Mouse (Mus musculus) brain, embryonic 14.5 days (tissue): ENCODE results near the gene Myo1d. TPM values are rescaled to one million over a fixed set of nuclear protein-coding genes. Genes with fewer than 3 reads are reported as not detected.

Experiments
- DNase-seq: peaks from one replicate; pipeline ENCODE4 v3.0.0-alpha.2; 2011; ENCODE audit warnings: low read depth
- CTCF ChIP-seq: fragments of 200-500 bp; IDR thresholded peaks from 2 replicates; pipeline ENCODE4 v1.5.1; 2012; ENCODE audit warnings: inconsistent platforms, mild to moderate bottlenecking, moderate library complexity, borderline replicate concordance; ENCODE audit not compliant: insufficient read depth, insufficient read length; ENCODE audit errors: extremely low read depth
- POLR2A ChIP-seq: fragments of 200-500 bp; IDR thresholded peaks from 2 replicates; pipeline ENCODE4 v1.6.1; 2012; ENCODE audit warnings: mild to moderate bottlenecking, inconsistent platforms, borderline replicate concordance; ENCODE audit not compliant: poor library complexity, insufficient read depth, insufficient read length, severe bottlenecking; ENCODE audit errors: extremely low read depth
- polyA plus RNA-seq: library from polyadenylated mRNA; depleted of rRNA; stranded (reverse); fragments of >200 nt; gene quantifications from 2 replicates; pipeline ENCODE4 v1.2.3, GENCODE M21; 2012

Myo1d gene
- polyA plus RNA-seq, 1 experiment: 2.2 TPM

DNA sequence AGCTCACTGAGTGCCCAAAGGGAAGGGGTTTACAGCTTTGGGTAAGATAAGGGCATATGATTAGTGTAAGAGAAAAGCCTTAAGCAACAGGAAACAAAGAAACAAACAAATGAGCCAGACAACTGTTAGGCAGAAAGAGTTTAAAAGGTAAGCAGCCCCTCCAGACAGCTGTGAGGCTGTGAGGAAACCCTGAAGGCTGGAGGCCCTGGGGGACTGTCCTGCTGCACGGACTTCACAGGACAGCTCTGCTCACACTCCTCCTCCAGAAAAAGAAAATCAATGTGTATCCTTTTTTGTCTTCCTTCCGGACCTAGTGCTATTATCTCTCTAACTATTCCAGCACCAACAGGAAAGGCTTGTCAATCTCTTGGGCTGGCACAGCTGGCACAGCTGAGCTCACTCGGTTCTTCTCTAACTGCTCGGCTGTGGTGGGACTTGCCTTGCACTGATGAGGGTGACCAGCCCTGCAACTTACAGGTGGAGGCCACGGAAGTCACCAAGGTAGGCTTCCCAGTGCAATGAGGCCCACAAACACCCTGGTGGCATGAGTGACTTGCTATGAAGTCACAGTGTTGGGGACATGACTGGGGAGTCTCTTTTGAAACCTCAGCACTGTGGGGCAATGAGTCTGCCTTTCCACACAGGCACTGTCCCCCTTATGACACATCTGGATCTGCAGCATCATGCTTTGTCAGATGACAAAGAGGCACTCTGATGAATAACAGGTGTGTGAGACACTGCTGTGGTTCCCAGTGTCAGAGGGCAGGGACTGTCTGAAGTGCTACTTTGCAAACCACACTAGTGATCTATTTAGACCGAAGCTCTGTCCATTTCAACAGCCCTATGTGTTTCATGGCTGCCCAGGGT, 275.1 kb downstream of the Myo1d start:
- no peak for DNase-seq
- no peak for TF ChIP-seq CTCF
- TF ChIP-seq POLR2A: no peak

DNA sequence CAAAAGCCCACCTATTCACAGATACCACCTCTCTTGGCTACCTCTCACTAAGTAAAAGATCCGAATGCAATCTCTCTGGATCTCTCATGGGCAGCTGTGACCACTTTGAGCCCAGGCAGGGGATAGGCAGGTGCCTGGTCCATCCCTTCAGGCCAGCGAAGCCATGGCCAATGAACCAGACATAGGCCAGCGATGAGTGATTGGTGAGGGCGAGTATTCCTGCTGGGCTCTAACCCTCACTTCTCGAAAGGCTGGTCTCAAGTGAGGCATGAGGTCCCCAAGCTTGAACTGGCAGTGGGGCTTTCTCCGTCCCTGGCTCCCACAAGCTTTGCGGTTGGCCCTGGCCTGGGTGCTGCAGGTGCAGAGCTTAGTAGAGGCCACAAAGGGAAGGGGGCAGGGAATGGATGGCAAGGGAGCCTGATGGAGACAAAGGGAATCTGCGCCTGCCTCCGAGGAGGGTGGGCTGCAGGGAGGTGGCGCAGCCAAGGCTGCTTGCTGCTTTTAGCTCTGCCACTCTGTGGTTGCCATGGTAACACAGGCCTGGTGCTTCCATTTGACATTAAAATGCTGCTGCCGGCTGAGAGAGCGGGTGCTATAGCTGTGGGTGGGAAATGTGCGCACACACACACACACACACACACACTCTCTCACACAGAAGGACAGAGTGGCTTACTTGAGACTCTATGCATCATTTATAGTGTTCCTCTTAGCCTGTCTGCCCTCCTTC, 275.9 kb downstream of the Myo1d start:
- TF ChIP-seq POLR2A (no peak), CTCF (peak; percentile 4; the same call in 1 of the 2 replicates)
- DNase-seq: peak; percentile 100

DNA sequence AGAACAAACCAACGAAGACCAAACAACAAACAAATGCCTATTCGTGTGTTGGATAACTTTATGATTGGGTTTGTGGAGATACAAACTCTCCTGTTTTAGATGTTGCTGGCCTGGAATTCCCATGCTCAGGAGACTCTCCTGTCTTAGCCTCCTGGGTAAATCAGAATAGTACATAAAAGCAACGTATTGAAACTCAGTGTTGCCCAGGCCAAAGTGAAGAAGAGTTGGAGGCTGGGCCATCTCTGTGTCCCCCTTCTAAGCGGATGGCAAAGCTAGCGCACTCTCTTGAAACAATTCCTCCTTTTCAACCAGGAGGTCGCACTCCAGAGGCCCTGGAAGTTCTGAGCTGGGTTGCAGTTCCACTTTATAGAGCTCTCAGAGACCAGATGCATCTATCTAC, 276.5 kb downstream of the Myo1d start:
- TF ChIP-seq POLR2A: no peak
- TF ChIP-seq CTCF: no peak

DNA sequence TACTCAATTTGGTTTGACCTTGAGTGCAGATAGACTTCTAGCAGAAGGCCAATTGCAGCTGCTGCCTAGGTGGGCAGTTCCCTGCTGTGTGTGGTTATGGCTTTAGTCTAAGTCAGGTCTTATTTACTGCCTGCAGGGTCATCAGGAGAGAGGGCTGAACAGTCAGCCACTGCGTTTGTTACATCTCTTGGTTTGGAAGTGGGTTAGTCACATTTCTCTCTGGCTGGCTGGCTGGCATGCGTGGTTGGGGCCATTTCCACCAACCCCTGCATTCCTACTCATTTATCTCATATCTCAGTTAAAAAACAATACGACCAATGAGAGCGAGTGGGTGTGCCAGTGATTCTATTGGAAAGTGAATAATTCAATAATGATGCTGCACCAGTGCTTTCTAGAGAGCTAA, 280.3 kb downstream of the Myo1d start:
- no peak for TF ChIP-seq CTCF
- TF ChIP-seq POLR2A: no peak
- DNase-seq: no peak

More for the DNA sequence above, 276.5 kb downstream of the Myo1d start:
- peak; percentile 58 for DNase-seq

DNA sequence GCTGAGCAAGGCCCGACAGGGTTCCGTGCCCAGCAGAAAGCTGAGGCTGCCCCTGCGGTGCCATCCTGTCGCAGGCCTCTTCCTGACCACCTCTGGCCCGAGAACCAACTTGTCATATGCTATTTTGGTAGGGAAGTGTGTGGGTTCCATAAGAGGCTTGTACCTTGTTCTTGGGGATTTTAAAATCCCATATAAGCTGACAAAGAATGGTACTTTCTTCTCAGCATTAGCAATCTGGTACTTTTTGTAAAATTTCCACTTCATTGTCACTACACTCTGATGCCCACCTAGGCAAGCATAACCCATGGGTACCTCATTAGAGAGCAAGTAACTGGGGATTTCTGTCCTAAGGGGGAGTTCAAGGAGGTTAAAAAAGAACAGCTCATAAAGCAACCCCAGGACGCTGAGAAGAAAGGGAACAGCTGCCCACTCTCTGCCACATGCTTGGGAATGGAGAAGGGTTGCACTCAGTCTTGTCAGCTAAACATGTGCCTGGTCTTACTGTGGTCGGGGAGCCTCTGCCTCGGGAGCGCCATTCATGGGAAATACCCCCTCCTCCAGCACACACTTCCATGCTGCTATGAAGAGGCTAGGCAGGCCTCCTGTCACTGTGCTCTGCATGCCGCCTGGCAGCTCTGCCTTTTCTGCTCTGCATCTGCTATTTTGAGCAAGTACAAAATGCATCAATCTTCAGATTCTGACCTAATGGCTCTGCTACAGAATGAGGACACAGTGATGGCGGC, 281.3 kb downstream of the Myo1d start:
- TF ChIP-seq CTCF (no peak), POLR2A (no peak)
- DNase-seq: peak; percentile 81

DNA sequence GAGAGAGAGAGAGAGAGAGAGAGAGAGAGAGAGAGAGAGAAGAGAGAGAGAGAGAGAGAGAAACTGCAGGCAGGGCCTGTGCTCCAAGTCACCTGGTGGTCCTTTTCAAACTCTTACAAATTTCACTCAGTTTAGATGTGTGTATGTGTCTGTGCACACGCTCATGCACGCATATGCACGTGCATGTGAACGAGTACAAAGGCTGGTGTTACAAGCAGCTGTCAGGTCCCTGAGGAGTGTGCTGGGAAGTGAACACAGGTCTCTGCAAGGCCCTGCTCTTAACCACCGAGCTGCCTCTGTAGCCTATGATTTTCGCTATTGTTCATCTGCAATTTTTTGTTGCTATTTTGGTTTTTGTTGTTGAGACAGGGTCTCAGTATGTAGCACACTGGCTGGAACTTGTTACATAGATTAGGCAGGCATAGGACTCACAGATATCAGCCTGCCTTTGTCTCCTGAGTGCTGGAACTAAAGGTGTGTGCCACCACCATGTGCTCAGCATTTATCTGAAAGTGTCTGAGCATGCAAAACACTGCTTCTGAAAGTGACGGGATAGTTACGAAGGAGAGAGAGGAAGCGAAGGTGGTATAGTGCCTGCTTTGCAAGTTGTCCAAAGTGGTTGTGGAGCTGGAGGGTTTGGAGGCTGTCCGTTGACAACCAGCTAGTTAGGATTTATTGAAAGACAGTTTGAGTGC, 282.5 kb downstream of the Myo1d start:
- TF ChIP-seq CTCF: no peak
- TF ChIP-seq POLR2A: no peak
- DNase-seq: no peak

DNA sequence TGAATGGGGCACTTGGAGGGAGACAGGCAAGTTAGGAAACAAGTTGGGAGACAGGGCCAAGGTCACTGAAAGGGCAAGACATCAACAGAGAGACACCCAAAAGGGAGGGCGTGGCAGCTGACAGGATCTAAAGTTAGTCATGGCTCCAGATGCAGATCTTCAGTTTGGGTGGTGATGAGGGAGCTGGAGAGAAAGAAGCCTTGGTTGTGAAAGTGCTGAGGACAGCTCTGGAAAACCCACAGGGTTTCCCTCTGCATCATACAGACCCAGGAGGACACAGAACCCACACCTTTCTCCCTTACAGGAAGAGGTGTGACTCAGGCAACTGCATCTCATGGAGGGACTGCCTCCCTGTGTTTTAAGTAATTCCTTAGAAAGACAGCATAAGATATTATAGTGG, 283.2 kb downstream of the Myo1d start:
- no peak for TF ChIP-seq POLR2A
- TF ChIP-seq CTCF: no peak
- no peak for DNase-seq

DNA sequence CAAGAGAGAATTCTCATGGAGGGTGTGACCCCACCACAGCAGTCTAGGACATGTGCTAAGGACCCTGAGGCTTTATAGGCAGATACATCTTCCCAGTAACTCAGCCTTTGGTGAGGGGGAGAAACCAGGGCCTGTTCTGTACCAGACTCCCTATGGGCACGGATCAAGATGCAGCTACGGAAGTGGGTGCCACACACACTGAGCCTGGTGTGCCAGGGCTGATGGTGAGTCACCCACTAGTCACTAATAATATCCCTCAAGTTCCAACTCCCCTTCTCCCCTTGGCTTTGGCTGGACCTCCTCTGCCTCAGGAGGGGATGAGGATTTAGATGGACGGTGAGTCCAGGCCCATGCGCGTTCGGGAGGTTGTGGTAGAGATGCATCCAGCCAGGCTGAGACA, 283.9 kb downstream of the Myo1d start:
- no peak for DNase-seq
- TF ChIP-seq POLR2A (no peak), CTCF (no peak)

DNA sequence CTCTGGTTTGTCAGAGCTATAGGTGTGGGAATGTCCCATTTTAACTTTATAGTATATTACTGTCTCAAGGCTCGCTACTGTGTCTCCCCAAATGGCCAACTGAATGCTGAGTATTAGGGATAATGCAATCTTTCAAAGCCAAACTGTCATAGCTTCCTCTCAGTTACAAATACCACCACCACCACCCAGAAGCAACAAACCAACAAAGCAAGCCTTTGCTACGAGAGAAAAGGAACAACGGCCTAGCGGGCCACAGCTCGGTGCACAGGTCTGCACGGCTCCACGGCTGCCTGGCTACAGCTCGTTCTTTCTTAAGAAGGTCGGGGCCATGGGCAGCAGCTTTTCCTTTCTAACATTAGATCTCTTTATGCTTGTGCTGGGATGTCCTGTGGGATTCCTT, 285.0 kb downstream of the Myo1d start:
- no peak for TF ChIP-seq POLR2A
- no peak for TF ChIP-seq CTCF
- DNase-seq: peak; percentile 41

DNA sequence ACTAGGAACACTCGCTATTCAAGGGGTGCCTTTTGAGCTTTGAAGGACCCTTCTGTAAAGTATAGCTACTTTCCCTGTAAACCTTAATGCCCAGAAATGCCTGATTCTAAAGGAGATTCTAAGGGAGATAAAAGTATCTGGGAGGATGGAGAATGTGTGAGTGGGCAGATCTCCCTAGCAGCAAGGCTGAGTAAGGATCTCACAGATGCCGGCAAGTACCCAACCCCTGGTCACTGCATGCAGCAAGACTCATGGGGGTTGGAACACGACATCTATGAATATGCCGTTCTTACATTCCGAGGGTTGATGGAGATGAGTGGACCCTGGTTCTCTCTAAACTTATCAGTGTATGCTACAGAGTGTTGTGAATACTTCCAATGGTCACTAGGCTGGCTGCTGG, 286.6 kb downstream of the Myo1d start:
- DNase-seq: no peak
- TF ChIP-seq POLR2A (no peak), CTCF (no peak)
